Mouse (Mus musculus) ES-Bruce4 (cell line): ENCODE measurements around the gene Gm45213.

Source experiments
- CTCF ChIP-seq: IDR thresholded peaks from one replicate; pipeline ENCODE4 v1.8.1; 2011; ENCODE audit warnings: low read depth, low read length
- POLR2A ChIP-seq: IDR thresholded peaks from one replicate; pipeline ENCODE4 v1.8.1; 2011; ENCODE audit warnings: low read length; ENCODE audit not compliant: insufficient read depth

GRCm38 (mm10) chr7:66003447-66003846, 40.0 kb upstream of the Gm45213 start:
- TF ChIP-seq CTCF (no peak), POLR2A (no peak)
